ENCODE assay signal across 9 mouse cellular contexts in the genomic region with DNA sequence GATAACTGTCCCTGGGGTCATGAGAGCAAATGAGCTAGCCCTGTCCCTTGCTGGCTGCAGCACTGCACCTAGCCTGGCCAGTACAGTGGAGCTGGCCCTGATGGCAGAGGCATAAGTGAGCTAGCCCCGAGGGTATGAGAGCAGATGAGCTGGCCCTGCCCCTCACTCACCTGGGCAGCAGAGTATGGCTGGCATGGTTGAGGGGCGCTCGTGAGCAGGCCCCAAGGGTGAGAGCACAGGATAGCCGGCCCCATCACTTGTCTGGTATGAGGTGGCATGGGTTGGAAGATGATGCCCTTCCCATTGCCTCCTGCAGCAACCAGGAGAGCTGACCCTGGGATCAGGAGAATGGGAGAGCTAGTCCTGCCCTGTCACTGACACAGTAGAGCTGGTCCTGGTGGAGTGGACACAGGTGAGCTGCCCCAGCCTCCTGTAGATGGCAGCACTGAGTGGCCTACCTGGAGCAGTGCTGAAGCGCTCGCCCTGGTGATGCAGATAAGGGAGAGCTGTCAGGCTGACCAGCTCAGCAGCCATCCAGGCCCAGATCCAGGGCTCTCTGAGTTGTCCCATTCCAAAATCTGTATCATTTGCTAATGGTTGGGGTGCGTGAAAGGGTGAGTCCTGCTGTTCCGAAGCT. TPM values are rescaled to one million over a fixed set of nuclear protein-coding genes. Genes with fewer than 3 reads are reported as not detected.
DNase-seq lines count a peak whose midpoint lies in the region; ATAC-seq lines count a peak whose summit lies in the region.
"Had no signal": no experiment of that assay in that cellular context is flagged by ENCODE, and none has a peak within 500 bp of the region (broad histone marks: within the 10 kb centered on the region; RNA-seq: fewer than 3 reads in every experiment).

No protein-coding gene starts in this region.

- peak; percentile 56 for ATAC-seq in frontal cortex, adult (ENCODE audit: low TSS enrichment)
- ATAC-seq in forebrain, embryonic 15.5 days (replicated peaks), result peak; percentile 61; the same call in 1 of the 2 replicates
- ATAC-seq in midbrain, embryonic 15.5 days (replicated peaks), result peak; percentile 46; the same call in 1 of the 2 replicates

- H3K4me2 ChIP-seq in forebrain, embryonic 15.5 days (replicated peaks), result no peak overlapping the region
- no peak overlapping the region for H3K4me2 ChIP-seq in midbrain, embryonic 15.5 days
- H3K4me2 ChIP-seq: limb, embryonic 12.5 days had no signal

- H3K9ac ChIP-seq in forebrain, embryonic 15.5 days (replicated peaks), result no peak overlapping the region
- no peak overlapping the region for H3K9ac ChIP-seq in midbrain, embryonic 15.5 days
- H3K9ac ChIP-seq: limb, embryonic 12.5 days had no signal

- H3K4me1 ChIP-seq in brown adipose tissue, adult 24 weeks (ENCODE audit: control insufficient read depth, insufficient read depth, insufficient read length, low read length), result no peaks in the 10 kb centered on the region
- H3K4me1 ChIP-seq in forebrain, embryonic 15.5 days, result no peaks in the 10 kb centered on the region
- peaks cover 8% of the 10 kb centered on the region for H3K4me1 ChIP-seq in midbrain, embryonic 15.5 days
- H3K4me1 ChIP-seq: limb, embryonic 12.5 days had no signal

- no peaks in the 10 kb centered on the region for H3K27me3 ChIP-seq in forebrain, embryonic 15.5 days
- H3K27me3 ChIP-seq in midbrain, embryonic 15.5 days (replicated peaks), result no peaks in the 10 kb centered on the region
- H3K27me3 ChIP-seq: limb, embryonic 12.5 days had no signal

- H3K9me3 ChIP-seq in forebrain, embryonic 15.5 days, result no peaks in the 10 kb centered on the region
- no peaks in the 10 kb centered on the region for H3K9me3 ChIP-seq in midbrain, embryonic 15.5 days
- H3K9me3 ChIP-seq: limb, embryonic 12.5 days had no signal

- peaks cover 31% of the 10 kb centered on the region for H3K36me3 ChIP-seq in forebrain, embryonic 15.5 days
- peaks cover 13% of the 10 kb centered on the region; the same call in 1 of the 2 replicates for H3K36me3 ChIP-seq in midbrain, embryonic 15.5 days (replicated peaks)

- WGBS in forebrain, embryonic 15.5 days, result 80% methylated on average over 8 of the region's 8 CpGs
- 83% methylated on average over 8 of the region's 8 CpGs for WGBS in midbrain, embryonic 15.5 days

- no peak for DNase-seq in frontal cortex, postnatal 10 days (ENCODE audit: low spot score in 2 of 2)
- DNase-seq in CD4-positive, CD25-positive, alpha-beta regulatory T cell, adult 2 months (ENCODE audit: low read depth, low spot score), result peak; percentile 73
- DNase-seq in kidney, postnatal 4 days, result peak; percentile 73 to 79
- peak; percentile 64 for DNase-seq in urinary bladder, postnatal 25 days (ENCODE audit: low spot score)

- no peak overlapping the region for H3K4me3 ChIP-seq in brown adipose tissue, adult 24 weeks (ENCODE audit: insufficient read depth, low read depth, low read length)
- no peak overlapping the region for H3K4me3 ChIP-seq in forebrain, embryonic 15.5 days
- no peak overlapping the region for H3K4me3 ChIP-seq in midbrain, embryonic 15.5 days
- H3K4me3 ChIP-seq: limb, embryonic 12.5 days had no signal

- H3K27ac ChIP-seq in brown adipose tissue, adult 24 weeks (replicated peaks; ENCODE audit: low read depth, low read length), result 0 out of 2 replicates have a peak overlapping the region, but pooled peaks have one; percentile 27
- no peak overlapping the region for H3K27ac ChIP-seq in forebrain, embryonic 15.5 days (replicated peaks)
- no peak overlapping the region for H3K27ac ChIP-seq in midbrain, embryonic 15.5 days
- H3K27ac ChIP-seq: limb, embryonic 12.5 days had no signal

RNA-seq across cellular contexts. Expression of gene Hal, which starts 3.4 kb away (rescaled TPM):
- not detected in 2 replicates for polyA plus RNA-seq in brown adipose tissue, adult 24 weeks (2012; ENCODE audit: insufficient read depth, insufficient read length, missing spikeins)
- not detected in 2 replicates for polyA plus RNA-seq in forebrain, embryonic 15.5 days (2015; fragmentation: Nextera tagmentation; extraction: Ambion mirVana)
- 0.35 TPM in 1 of 2 replicates, not detected in the other for polyA plus RNA-seq in midbrain, embryonic 15.5 days (2015; fragmentation: Nextera tagmentation; extraction: Ambion mirVana)
- polyA plus RNA-seq: limb, embryonic 12.5 days had no signal

RNA-seq across cellular contexts. Expression of gene Lta4h, which starts 32.0 kb away (rescaled TPM):
- polyA plus RNA-seq in brown adipose tissue, adult 24 weeks (2012; ENCODE audit: insufficient read depth, insufficient read length, missing spikeins), result 22.9 and 37.5 TPM in 2 replicates
- polyA plus RNA-seq in forebrain, embryonic 15.5 days (2015; fragmentation: Nextera tagmentation; extraction: Ambion mirVana), result 95.1 and 99.0 TPM in 2 replicates
- 84.9 and 85.9 TPM in 2 replicates for polyA plus RNA-seq in midbrain, embryonic 15.5 days (2015; fragmentation: Nextera tagmentation; extraction: Ambion mirVana)

RNA-seq across cellular contexts. Expression of gene Amdhd1, which starts 54.7 kb away (rescaled TPM):
- not detected in 2 replicates for polyA plus RNA-seq in brown adipose tissue, adult 24 weeks (2012; ENCODE audit: insufficient read depth, insufficient read length, missing spikeins)
- 0.10 TPM in 1 of 2 replicates, not detected in the other for polyA plus RNA-seq in forebrain, embryonic 15.5 days (2015; fragmentation: Nextera tagmentation; extraction: Ambion mirVana)
- polyA plus RNA-seq in midbrain, embryonic 15.5 days (2015; fragmentation: Nextera tagmentation; extraction: Ambion mirVana), result 0.06 and 0.11 TPM in 2 replicates

RNA-seq across cellular contexts. Expression of gene Ccdc38, which starts 55.3 kb away (rescaled TPM):
- not detected in 2 replicates for polyA plus RNA-seq in brown adipose tissue, adult 24 weeks (2012; ENCODE audit: insufficient read depth, insufficient read length, missing spikeins)
- polyA plus RNA-seq in forebrain, embryonic 15.5 days (2015; fragmentation: Nextera tagmentation; extraction: Ambion mirVana), result 0.37 and 0.51 TPM in 2 replicates
- polyA plus RNA-seq in midbrain, embryonic 15.5 days (2015; fragmentation: Nextera tagmentation; extraction: Ambion mirVana), result 0.30 and 0.33 TPM in 2 replicates

Comparison
In these comparisons a context has a peak if more than half of its experiments do, and no peak if none do; other contexts are left out.
1. DNase-seq: peak in CD4-positive, CD25-positive, alpha-beta regulatory T cell, adult 2 months (single experiment), kidney, postnatal 4 days (2 of 2) and urinary bladder, postnatal 25 days (single experiment); none in frontal cortex, postnatal 10 days (0 of 2).
2. Peak in every context shown above with its lines, with median percentiles within 50 percentile points of each other: ATAC-seq.